Mouse (Mus musculus) MEL (cell line): ENCODE measurements around the gene Myo9b. TPM values are rescaled to one million over a fixed set of nuclear protein-coding genes. Genes with fewer than 3 reads are reported as not detected.

Experiments
- DNase-seq: peaks from one replicate; pipeline ENCODE4 v3.0.0; 2011; ENCODE audit warnings: low read depth, low spot score
- H3K27ac ChIP-seq: 2 replicates; pipeline ENCODE4 v1.5.1; 2012; ENCODE audit warnings: low read depth, mild to moderate bottlenecking, control low read depth, low read length, moderate library complexity; ENCODE audit not compliant: control insufficient read depth
- H3K27me3 ChIP-seq, 2 experiments: fragments of 150-350 bp in 1 of 2; sonication (generic) in 1 of 2; 2 replicates each; pipeline ENCODE4 v1.6.1; 2012; ENCODE audit warnings: low read length in 2 of 2, mild to moderate bottlenecking in 2 of 2, improper control_type of control experiment in 1 of 2, moderate library complexity in 1 of 2; ENCODE audit not compliant: insufficient read depth in 2 of 2, control insufficient read depth in 1 of 2
- H3K36me3 ChIP-seq, 2 experiments: 2 replicates each; pipeline ENCODE4 v1.6.1; 2012 to 2014; ENCODE audit warnings: low read length in 2 of 2, improper control_type of control experiment in 1 of 2, inconsistent platforms in 1 of 2, mild to moderate bottlenecking in 1 of 2; ENCODE audit not compliant: insufficient read depth in 2 of 2, control insufficient read depth in 1 of 2
- H3K4me1 ChIP-seq, 2 experiments: fragments of 150-350 bp in 1 of 2; sonication (generic) in 1 of 2; 2 replicates each; pipeline ENCODE4 v1.6.1; 2012; ENCODE audit warnings: low read length in 2 of 2, improper control_type of control experiment in 1 of 2, mild to moderate bottlenecking in 1 of 2; ENCODE audit not compliant: insufficient read depth in 2 of 2, control insufficient read depth in 1 of 2
- H3K4me3 ChIP-seq, 2 experiments: fragments of 150-350 bp in 1 of 2; sonication (generic) in 1 of 2; 2 replicates each; pipeline ENCODE4 v1.5.1; 2012; ENCODE audit warnings: low read depth in 2 of 2, low read length in 2 of 2, mild to moderate bottlenecking in 2 of 2, moderate library complexity in 2 of 2, control low read depth in 1 of 2, improper control_type of control experiment in 1 of 2; ENCODE audit not compliant: control insufficient read depth in 1 of 2, insufficient read depth in 1 of 2
- H3K79me2 ChIP-seq: 2 replicates; pipeline ENCODE4 v1.6.1; 2012; ENCODE audit warnings: mild to moderate bottlenecking, low read length, moderate library complexity; ENCODE audit not compliant: control insufficient read depth, poor library complexity, insufficient read depth
- H3K9ac ChIP-seq: 2 replicates; pipeline ENCODE4 v1.6.1; 2012; ENCODE audit warnings: low read depth, mild to moderate bottlenecking, control low read depth, low read length, moderate library complexity; ENCODE audit not compliant: control insufficient read depth, poor library complexity, severe bottlenecking
- H3K9me3 ChIP-seq: fragments of 150-350 bp; sonication (generic); replicated peaks from 2 replicates; pipeline ENCODE4 v1.6.1; 2012; ENCODE audit warnings: mild to moderate bottlenecking, low read length, improper control_type of control experiment, moderate library complexity; ENCODE audit not compliant: insufficient read depth
- BHLHE40 ChIP-seq: IDR thresholded peaks from 2 replicates; pipeline ENCODE4 v1.6.1; 2012; ENCODE audit warnings: low read depth, mild to moderate bottlenecking, inconsistent platforms, low read length, improper control_type of control experiment, borderline replicate concordance
- CHD1 ChIP-seq: IDR thresholded peaks from 2 replicates; pipeline ENCODE4 v1.6.1; 2012; ENCODE audit warnings: low read depth, mild to moderate bottlenecking, inconsistent platforms, low read length, improper control_type of control experiment
- CHD2 ChIP-seq: IDR thresholded peaks from 2 replicates; pipeline ENCODE4 v1.6.1; 2011; ENCODE audit warnings: low read length, improper control_type of control experiment
- CTCF ChIP-seq, 3 experiments: IDR thresholded peaks in 2 of 3; conservative IDR thresholded peaks in 1 of 3; 2 replicates each; pipeline ENCODE4 v1.5.1; 2011 to 2012; ENCODE audit warnings: low read length in 3 of 3, low read depth in 2 of 3, mild to moderate bottlenecking in 2 of 3, improper control_type of control experiment in 1 of 3, inconsistent platforms in 1 of 3, mixed read lengths in 1 of 3, moderate library complexity in 1 of 3; ENCODE audit not compliant: control insufficient read depth in 1 of 3, insufficient read depth in 1 of 3, poor library complexity in 1 of 3, severe bottlenecking in 1 of 3
- E2F4 ChIP-seq: IDR thresholded peaks from 2 replicates; pipeline ENCODE4 v1.6.1; 2011; ENCODE audit warnings: low read depth, low read length, improper control_type of control experiment, borderline replicate concordance
- ELF1 ChIP-seq: IDR thresholded peaks from 2 replicates; pipeline ENCODE4 v1.6.1; 2014; ENCODE audit warnings: low read depth, mild to moderate bottlenecking, inconsistent platforms, low read length, improper control_type of control experiment, moderate library complexity
- EP300 ChIP-seq, 2 experiments: IDR thresholded peaks; 2 replicates each; pipeline ENCODE4 v1.6.1; 2011; ENCODE audit warnings: improper control_type of control experiment in 2 of 2, low read length in 2 of 2, low read depth in 1 of 2, mild to moderate bottlenecking in 1 of 2
- ETS1 ChIP-seq: IDR thresholded peaks from 2 replicates; pipeline ENCODE4 v1.6.1; 2012; ENCODE audit warnings: low read depth, mild to moderate bottlenecking, inconsistent platforms, low read length, improper control_type of control experiment, moderate library complexity
- GABPA ChIP-seq: IDR thresholded peaks from 2 replicates; pipeline ENCODE4 v1.6.1; 2012; ENCODE audit warnings: low read depth, mild to moderate bottlenecking, inconsistent platforms, low read length, improper control_type of control experiment, moderate library complexity
- GATA1 ChIP-seq: IDR thresholded peaks from 2 replicates; pipeline ENCODE4 v1.6.1; 2011; ENCODE audit warnings: low read depth, low read length, improper control_type of control experiment
- HCFC1 ChIP-seq: IDR thresholded peaks from 2 replicates; pipeline ENCODE4 v1.6.1; 2012; ENCODE audit warnings: low read depth, mild to moderate bottlenecking, inconsistent platforms, low read length, improper control_type of control experiment, moderate library complexity
- JUND ChIP-seq: IDR thresholded peaks from 2 replicates; pipeline ENCODE4 v1.6.1; 2011; ENCODE audit warnings: low read depth, mild to moderate bottlenecking, improper control_type of control experiment, low read length
- KAT2A ChIP-seq: conservative IDR thresholded peaks from 2 replicates; pipeline ENCODE4 v1.6.1; 2012; ENCODE audit warnings: low read depth, low read length, improper control_type of control experiment, inconsistent platforms
- MAX ChIP-seq: IDR thresholded peaks from 2 replicates; pipeline ENCODE4 v1.6.1; 2011; ENCODE audit warnings: low read length, improper control_type of control experiment
- MAZ ChIP-seq: IDR thresholded peaks from 2 replicates; pipeline ENCODE4 v1.6.1; 2012; ENCODE audit warnings: low read depth, mild to moderate bottlenecking, inconsistent platforms, low read length, improper control_type of control experiment
- MXI1 ChIP-seq: IDR thresholded peaks from 2 replicates; pipeline ENCODE4 v1.6.1; 2011; ENCODE audit warnings: mild to moderate bottlenecking, low read depth, low read length, improper control_type of control experiment
- MYB ChIP-seq: IDR thresholded peaks from 2 replicates; pipeline ENCODE4 v1.6.1; 2011; ENCODE audit warnings: mild to moderate bottlenecking, low read depth, low read length, improper control_type of control experiment
- MYC ChIP-seq: IDR thresholded peaks from 2 replicates; pipeline ENCODE4 v1.6.1; 2011; ENCODE audit warnings: low read depth, mild to moderate bottlenecking, low read length, improper control_type of control experiment, moderate library complexity
- NELFE ChIP-seq: IDR thresholded peaks from 2 replicates; pipeline ENCODE4 v1.6.1; 2011; ENCODE audit warnings: low read depth, low read length, improper control_type of control experiment
- NRF1 ChIP-seq: IDR thresholded peaks from 2 replicates; pipeline ENCODE4 v1.6.1; 2014; ENCODE audit warnings: low read depth, mild to moderate bottlenecking, inconsistent platforms, low read length, improper control_type of control experiment, moderate library complexity; ENCODE audit not compliant: poor library complexity, insufficient read depth, severe bottlenecking
- POLR2A ChIP-seq, 2 experiments: IDR thresholded peaks; 2 replicates each; pipeline ENCODE4 v1.6.1; 2011 to 2012; ENCODE audit warnings: low read length in 2 of 2, mild to moderate bottlenecking in 2 of 2, control low read depth in 1 of 2, improper control_type of control experiment in 1 of 2, low read depth in 1 of 2, moderate library complexity in 1 of 2; ENCODE audit not compliant: control insufficient read depth in 1 of 2, insufficient read depth in 1 of 2, poor library complexity in 1 of 2
- POLR2AphosphoS2 ChIP-seq: IDR thresholded peaks from 2 replicates; pipeline ENCODE4 v1.6.1; 2011; ENCODE audit warnings: low read length, improper control_type of control experiment
- POLR2AphosphoS5 ChIP-seq: IDR thresholded peaks from 2 replicates; pipeline ENCODE4 v1.6.1; 2012; ENCODE audit warnings: low read depth, borderline replicate concordance, mild to moderate bottlenecking, inconsistent platforms, low read length, moderate library complexity, mixed read lengths
- RAD21 ChIP-seq: IDR thresholded peaks from 2 replicates; pipeline ENCODE4 v1.6.1; 2011; ENCODE audit warnings: mild to moderate bottlenecking, low read depth, low read length, improper control_type of control experiment
- RCOR1 ChIP-seq: IDR thresholded peaks from 2 replicates; pipeline ENCODE4 v1.6.1; 2012; ENCODE audit warnings: low read depth, mild to moderate bottlenecking, inconsistent platforms, low read length, improper control_type of control experiment
- SIN3A ChIP-seq: IDR thresholded peaks from 2 replicates; pipeline ENCODE4 v1.6.1; 2012; ENCODE audit warnings: low read length, improper control_type of control experiment, inconsistent platforms
- SMC3 ChIP-seq: IDR thresholded peaks from 2 replicates; pipeline ENCODE4 v1.6.1; 2011; ENCODE audit warnings: low read depth, low read length, improper control_type of control experiment
- TAL1 ChIP-seq: IDR thresholded peaks from 2 replicates; pipeline ENCODE4 v1.6.1; 2012; ENCODE audit warnings: mild to moderate bottlenecking, inconsistent platforms, low read length, moderate library complexity, mixed read lengths
- TBP ChIP-seq: IDR thresholded peaks from 2 replicates; pipeline ENCODE4 v1.8.0; 2011; ENCODE audit warnings: low read depth, low read length, improper control_type of control experiment
- UBTF ChIP-seq: IDR thresholded peaks from 2 replicates; pipeline ENCODE4 v1.6.1; 2012; ENCODE audit warnings: low read depth, mild to moderate bottlenecking, inconsistent platforms, low read length, improper control_type of control experiment, moderate library complexity, borderline replicate concordance; ENCODE audit not compliant: insufficient read depth
- USF1 ChIP-seq: IDR thresholded peaks from 2 replicates; pipeline ENCODE4 v1.6.1; 2014; ENCODE audit warnings: low read depth, mild to moderate bottlenecking, inconsistent platforms, low read length, improper control_type of control experiment, moderate library complexity
- USF2 ChIP-seq, 2 experiments: IDR thresholded peaks; 2 replicates each; pipeline ENCODE4 v1.6.1; 2011 to 2012; ENCODE audit warnings: improper control_type of control experiment in 2 of 2, low read length in 2 of 2, borderline replicate concordance in 1 of 2, inconsistent platforms in 1 of 2, low read depth in 1 of 2, mild to moderate bottlenecking in 1 of 2; ENCODE audit not compliant: insufficient read depth in 1 of 2
- ZC3H11A ChIP-seq: IDR thresholded peaks from 2 replicates; pipeline ENCODE4 v1.6.1; 2012; ENCODE audit warnings: low read depth, mild to moderate bottlenecking, inconsistent platforms, low read length, improper control_type of control experiment
- ZKSCAN1 ChIP-seq: IDR thresholded peaks from 2 replicates; pipeline ENCODE4 v1.6.1; 2012; ENCODE audit warnings: low read depth, mild to moderate bottlenecking, inconsistent platforms, low read length, improper control_type of control experiment, moderate library complexity
- ZMIZ1 ChIP-seq: IDR thresholded peaks from 2 replicates; pipeline ENCODE4 v1.6.1; 2012; ENCODE audit warnings: low read depth, mild to moderate bottlenecking, inconsistent platforms, low read length, improper control_type of control experiment, moderate library complexity
- ZNF384 ChIP-seq: IDR thresholded peaks from 2 replicates; pipeline ENCODE4 v1.6.1; 2012; ENCODE audit warnings: low read depth, mild to moderate bottlenecking, inconsistent platforms, low read length, improper control_type of control experiment
- polyA plus RNA-seq, 2 experiments: library from polyadenylated mRNA; stranded (reverse) in 1 of 2; unstranded in 1 of 2; fragments of >175 nt in 1 of 2; fragments of >200 nt in 1 of 2; gene quantifications; 2 replicates each; pipeline versions ENCODE4 v1.2.1 to v1.2.4; 2012; ENCODE audit warnings: low replicate concordance in 2 of 2, low read depth in 1 of 2; ENCODE audit not compliant: insufficient read length in 2 of 2, insufficient read depth in 1 of 2, missing spikeins in 1 of 2
- total RNA-seq: library from RNA; depleted of rRNA; stranded (reverse); fragments of 300-350 nt; gene quantifications from 2 replicates; pipeline ENCODE4 v1.2.3, GENCODE M21; 2012

Myo9b gene
- total and polyA plus RNA-seq, 3 experiments: 35.8 to 54.8 (median 52.3) TPM

- Histone ChIP-seq H3K4me3 (peak within 1 kb of the TSS; percentile 79 to 81), H3K27ac (peak within 1 kb of the TSS; percentile 89), H3K4me1 (peaks cover 0 to 11% of the 10 kb centered on the region in 2 experiments; a peak in 2 of 4 replicates), H3K9ac (peak within 1 kb of the TSS; percentile 86), H3K27me3 (no peaks in the 10 kb centered on the region), H3K79me2 (peaks cover 6% of the 10 kb centered on the region; the same call in 1 of the 2 replicates), H3K9me3 (no peaks in the 10 kb centered on the region), H3K36me3 (peaks cover 0 to 9% of the 10 kb centered on the region in 2 experiments; a peak in 2 of 4 replicates)
- DNase-seq: peak; percentile 98
- TF ChIP-seq MAX (peak; percentile 96), MYB (no peak), RAD21 (no peak), TAL1 (no peak), EP300 (IDR thresholded peaks at IDR 0.05; ENCODE audit: low read depth in 1 of 2, low read length in 2 of 2) (peak in 1 of 2 experiments; percentile 40; a peak in 2 of 4 replicates), ZKSCAN1 (no peak), RCOR1 (no peak), BHLHE40 (peak; percentile 60; the same call in 1 of the 2 replicates), GABPA (no peak), POLR2AphosphoS5 (no peak), ETS1 (peak; percentile 34; the same call in 1 of the 2 replicates), HCFC1 (peak; percentile 96), ZC3H11A (no peak), CHD2 (no peak; the same call in 1 of the 2 replicates), POLR2A (IDR thresholded peaks at IDR 0.05; ENCODE audit: control insufficient read depth in 1 of 2, insufficient read depth in 1 of 2, low read depth in 1 of 2, low read length in 2 of 2, poor library complexity in 1 of 2) (peak; percentile 38 to 79; a peak in 1 of 4 replicates), UBTF (no peak), SIN3A (peak; percentile 88), JUND (no peak), MAZ (peak; percentile 80), KAT2A (no peak; the same call in 1 of the 2 replicates), POLR2AphosphoS2 (peak; percentile 74; the same call in 1 of the 2 replicates), SMC3 (no peak), E2F4 (peak; percentile 72; the same call in 1 of the 2 replicates), MYC (peak; percentile 95), ZNF384 (no peak), MXI1 (peak; percentile 96), CTCF (IDR thresholded peaks at IDR 0.05 in 2 of 3, conservative IDR thresholded peaks at IDR 0.05 in 1 of 3; ENCODE audit: control insufficient read depth in 1 of 3, insufficient read depth in 1 of 3, low read depth in 2 of 3, low read length in 3 of 3, poor library complexity in 1 of 3, severe bottlenecking in 1 of 3) (no peak), ZMIZ1 (peak; percentile 7), GATA1 (peak; percentile 14; the same call in 1 of the 2 replicates), CHD1 (no peak), ELF1 (peak; percentile 99), NRF1 (peak; percentile 59), TBP (peak; percentile 82), USF2 (IDR thresholded peaks at IDR 0.05; ENCODE audit: borderline replicate concordance in 1 of 2, insufficient read depth in 1 of 2, low read depth in 1 of 2, low read length in 2 of 2) (no peak), USF1 (peak; percentile 50; the same call in 1 of the 2 replicates), NELFE (peak; percentile 73; the same call in 1 of the 2 replicates)
These were observed 94.4 kb downstream of the Myo9b start, which contains the start of gene Use1 for GRCm38 (mm10) chr8:71366771-71367528. TSS of gene Use1 (plus strand) at chr8:71366848.
